Mouse (Mus musculus) heart, postnatal 4 days (tissue): ENCODE measurements around the gene Ddx59. TPM values are rescaled to one million over a fixed set of nuclear protein-coding genes. Genes with fewer than 3 reads are reported as not detected.

ENCODE experiments used
- DNase-seq: peaks from one replicate; pipeline ENCODE4 v3.0.0; 2021
- total RNA-seq, 2 experiments: library from RNA; stranded (reverse); gene quantifications; 2 replicates each; pipeline ENCODE4 v1.2.3; 2021

Ddx59 gene
- total RNA-seq = 10 to 100 TPM; 11.9 TPM

GRCm38 (mm10) chr1:136414798-136415755 is at the start of gene Ddx59:
Gene Ddx59 (plus strand): TSS chr1:136415271.
- DNase-seq = peak; percentile 99

- no peak for DNase-seq
Observed at GRCm38 (mm10) chr1:136365986-136366385, 49.1 kb upstream of the Ddx59 start.

GRCm38 (mm10) chr1:136379261-136379660 is 35.8 kb upstream of the Ddx59 start:
- DNase-seq = no peak

- no peak for DNase-seq
Observed at GRCm38 (mm10) chr1:136380161-136380560, 34.9 kb upstream of the Ddx59 start.

GRCm38 (mm10) chr1:136380606-136381005 is 34.5 kb upstream of the Ddx59 start:
- no peak for DNase-seq

- DNase-seq = peak; percentile 10
Observed at GRCm38 (mm10) chr1:136381169-136381568, 33.9 kb upstream of the Ddx59 start.

GRCm38 (mm10) chr1:136381583-136381982 is 33.5 kb upstream of the Ddx59 start:
- DNase-seq = peak; percentile 38

- DNase-seq = no peak
Observed at GRCm38 (mm10) chr1:136386914-136387313, 28.2 kb upstream of the Ddx59 start.

- DNase-seq = peak; percentile 71
Observed at GRCm38 (mm10) chr1:136394506-136394905, 20.6 kb upstream of the Ddx59 start.

- no peak for DNase-seq
Observed at GRCm38 (mm10) chr1:136395073-136395472, 20.0 kb upstream of the Ddx59 start.

- DNase-seq = no peak
Observed at GRCm38 (mm10) chr1:136401281-136401680, 13.8 kb upstream of the Ddx59 start.

- DNase-seq = no peak
Observed at GRCm38 (mm10) chr1:136409631-136410030, 5.4 kb upstream of the Ddx59 start.

- no peak for DNase-seq
Observed at GRCm38 (mm10) chr1:136415756-136416126, 670 bp downstream of the Ddx59 start.

- DNase-seq = no peak
Observed at GRCm38 (mm10) chr1:136418393-136418792, 3.3 kb downstream of the Ddx59 start.

GRCm38 (mm10) chr1:136427166-136427969 is 12.3 kb downstream of the Ddx59 start:
- DNase-seq = no peak

GRCm38 (mm10) chr1:136428981-136429380 is 13.9 kb downstream of the Ddx59 start:
- no peak for DNase-seq

GRCm38 (mm10) chr1:136430126-136430818 is 15.2 kb downstream of the Ddx59 start:
- no peak for DNase-seq

- DNase-seq = no peak
Observed at GRCm38 (mm10) chr1:136440741-136441140, 25.7 kb downstream of the Ddx59 start.

GRCm38 (mm10) chr1:136442809-136443208 is 27.7 kb downstream of the Ddx59 start:
- DNase-seq = no peak

- no peak for DNase-seq
Observed at GRCm38 (mm10) chr1:136444555-136445255, 29.6 kb downstream of the Ddx59 start.

- no peak for DNase-seq
Observed at GRCm38 (mm10) chr1:136446933-136447332, 31.9 kb downstream of the Ddx59 start.

- no peak for DNase-seq
Observed at GRCm38 (mm10) chr1:136447338-136447737, 32.3 kb downstream of the Ddx59 start.
